Comparison of ENCODE assay signal across 8 mouse cellular contexts in genomic region chrX:41400058-41400904, GRCm38 (mm10). TPM values are rescaled to one million over a fixed set of nuclear protein-coding genes. Genes with fewer than 3 reads are reported as not detected.
A peak's percentile ranks its signal among the peaks of the same experiment; 100 is the strongest.
DNase-seq lines count a peak whose midpoint lies in the region; ATAC-seq and TF ChIP-seq lines count a peak whose summit lies in the region.

Gria3 (plus strand) TSS chrX:41400854.

- H3K9me3 ChIP-seq in forebrain, postnatal 0 days (ENCODE audit: low read length): no peaks in the 10 kb centered on the region
- H3K9me3 ChIP-seq in liver, embryonic 13.5 days (replicated peaks): no peaks in the 10 kb centered on the region

- ATAC-seq in forebrain, postnatal 0 days: peak; percentile 83
- ATAC-seq in liver, embryonic 13.5 days (ENCODE audit: low read depth): peak; percentile 50

- 22% methylated on average over 21 of the region's 21 CpGs for WGBS in forebrain, postnatal 0 days
- 13% methylated on average over 21 of the region's 21 CpGs for WGBS in liver, embryonic 13.5 days (ENCODE audit: insufficient replicate concordance)

- no peak for TF ChIP-seq CTCF in forebrain, postnatal 0 days (IDR thresholded peaks at IDR 0.05; ENCODE audit: low read depth)

- H3K27ac ChIP-seq in forebrain, postnatal 0 days (ENCODE audit: low read depth, low read length): peak within 1 kb of the TSS; percentile 35; the same call in 1 of the 2 replicates
- H3K27ac ChIP-seq in liver, embryonic 13.5 days: no peak within 1 kb of the TSS

- H3K4me2 ChIP-seq in forebrain, postnatal 0 days (ENCODE audit: low read depth): peak within 1 kb of the TSS; percentile 58
- peak within 1 kb of the TSS; percentile 59 for H3K4me2 ChIP-seq in liver, embryonic 13.5 days

- peak; percentile 0 to 5 for DNase-seq in heart, adult 18-20 months
- no peak for DNase-seq in heart, postnatal 4 days
- DNase-seq in adrenal gland, postnatal 10 days: peak; percentile 23
- peak; percentile 61 for DNase-seq in forebrain, postnatal 0 days
- DNase-seq in kidney, postnatal 14 days: peak; percentile 4
- no peak for DNase-seq in liver, embryonic 13.5 days
- DNase-seq in retina, postnatal 1 day: peak; percentile 45
- no peak for DNase-seq in cerebellum, adult 8-10 months

- no peaks in the 10 kb centered on the region for H3K36me3 ChIP-seq in forebrain, postnatal 0 days (ENCODE audit: insufficient read depth)
- no peaks in the 10 kb centered on the region for H3K36me3 ChIP-seq in liver, embryonic 13.5 days

- H3K27me3 ChIP-seq in forebrain, postnatal 0 days (ENCODE audit: insufficient read depth, low read length): no peaks in the 10 kb centered on the region
- peaks cover 31% of the 10 kb centered on the region for H3K27me3 ChIP-seq in liver, embryonic 13.5 days

- peak within 1 kb of the TSS; percentile 53 for H3K9ac ChIP-seq in forebrain, postnatal 0 days
- H3K9ac ChIP-seq in liver, embryonic 13.5 days: peak within 1 kb of the TSS; percentile 26; the same call in 1 of the 2 replicates

- peak within 1 kb of the TSS; percentile 44 for H3K4me3 ChIP-seq in forebrain, postnatal 0 days (ENCODE audit: low read depth, low read length)
- peak within 1 kb of the TSS; percentile 45 for H3K4me3 ChIP-seq in liver, embryonic 13.5 days (replicated peaks)

- H3K4me1 ChIP-seq in forebrain, postnatal 0 days (ENCODE audit: insufficient read depth): no peaks in the 10 kb centered on the region
- H3K4me1 ChIP-seq in liver, embryonic 13.5 days (replicated peaks): no peaks in the 10 kb centered on the region; the same call in 1 of the 2 replicates

RNA-seq across cellular contexts. Expression of gene Gria3, which starts in this region (rescaled TPM):
- total RNA-seq in heart, adult 18-20 months (2021): 1 to 10 TPM; 1.3 to 3.0 TPM
- 1 to 10 TPM; 3.9 to 6.6 TPM for total RNA-seq in heart, postnatal 4 days (2021)
- 10 to 100 TPM; 11.6 to 16.2 TPM for total RNA-seq in adrenal gland, postnatal 10 days (2021)
- total RNA-seq in forebrain, postnatal 0 days (2014; rRNA removed): 25.2 and 29.2 TPM in 2 replicates
- polyA plus RNA-seq in forebrain, postnatal 0 days (2015; fragmentation: Nextera tagmentation; extraction: Ambion mirVana): 9.4 and 19.0 TPM in 2 replicates
- 1.9 and 2.2 TPM in 2 replicates for polyA plus RNA-seq in liver, embryonic 13.5 days (2015; fragmentation: Nextera tagmentation; extraction: Ambion mirVana)

Comparison
In these comparisons a context has a peak if more than half of its experiments do, and no peak if none do; other contexts are left out.
1. DNase-seq: peak in heart, adult 18-20 months (2 of 2), adrenal gland, postnatal 10 days (single experiment), forebrain, postnatal 0 days (single experiment), kidney, postnatal 14 days (single experiment) and retina, postnatal 1 day (single experiment); none in heart, postnatal 4 days (single experiment), liver, embryonic 13.5 days (single experiment) and cerebellum, adult 8-10 months (single experiment).